ENCODE assay signal across 11 mouse cellular contexts in the genomic region with DNA sequence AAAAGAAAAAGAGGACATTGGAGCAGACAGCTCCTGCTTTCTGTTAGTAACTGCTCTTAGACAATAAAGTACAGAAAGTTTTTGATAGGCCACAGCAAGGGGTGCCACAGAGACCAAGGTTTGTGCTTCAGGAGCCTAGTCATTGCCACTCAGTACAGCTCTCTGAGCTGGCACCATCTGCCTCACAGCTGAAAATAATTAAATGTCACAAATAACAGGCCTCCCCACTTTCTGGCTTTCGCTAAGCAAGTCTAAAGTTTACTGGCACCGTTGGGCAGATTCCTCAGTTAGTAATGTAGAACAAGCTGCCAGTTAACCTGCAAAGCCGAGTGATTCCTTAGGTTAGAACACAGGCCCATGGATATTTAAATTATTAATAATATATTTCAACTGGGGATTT.
A peak's percentile ranks its signal among the peaks of the same experiment; 100 is the strongest.
DNase-seq lines count a peak whose midpoint lies in the region; ATAC-seq and TF ChIP-seq lines count a peak whose summit lies in the region.
"Had no signal": no experiment of that assay in that cellular context is flagged by ENCODE, and none has a peak within 500 bp of the region (broad histone marks: within the 10 kb centered on the region; RNA-seq: fewer than 3 reads in every experiment).

No protein-coding gene starts in this region.

- ATAC-seq in forebrain, embryonic 11.5 days (replicated peaks; ENCODE audit: low FRiP score): no peak
- ATAC-seq in lung, postnatal 0 days: no peak
- ATAC-seq in stomach, embryonic 16.5 days (ENCODE audit: insufficient read depth, low FRiP score): no peak
- ATAC-seq in midbrain, embryonic 14.5 days (ENCODE audit: low FRiP score, low TSS enrichment): no peak

- no peak for TF ChIP-seq CTCF in lung, postnatal 0 days (IDR thresholded peaks at IDR 0.05)

- H3K27ac ChIP-seq in forebrain, embryonic 11.5 days (ENCODE audit: low read depth, low read length): 0 out of 2 replicates have a peak overlapping the region, but pooled peaks have one; percentile 18
- no peak overlapping the region for H3K27ac ChIP-seq in forebrain, embryonic 10.5 days
- H3K27ac ChIP-seq in lung, postnatal 0 days (ENCODE audit: low read length): no peak overlapping the region
- peak overlapping the region; percentile 42 for H3K27ac ChIP-seq in stomach, embryonic 16.5 days (ENCODE audit: low read length)
- H3K27ac ChIP-seq in midbrain, embryonic 14.5 days (replicated peaks; ENCODE audit: low read depth, low read length): no peak overlapping the region
- H3K27ac ChIP-seq: heart, embryonic 13.5 days had no signal

- no peaks in the 10 kb centered on the region for H3K4me1 ChIP-seq in forebrain, embryonic 11.5 days (replicated peaks; ENCODE audit: control insufficient read depth, insufficient read depth, low read length)
- H3K4me1 ChIP-seq in forebrain, embryonic 10.5 days: peaks cover 22% of the 10 kb centered on the region
- H3K4me1 ChIP-seq in lung, postnatal 0 days (ENCODE audit: insufficient read depth, low read depth, low read length): no peaks in the 10 kb centered on the region
- no peaks in the 10 kb centered on the region; the same call in 1 of the 2 replicates for H3K4me1 ChIP-seq in stomach, embryonic 16.5 days (ENCODE audit: control insufficient read depth, insufficient read depth, low read length)
- H3K4me1 ChIP-seq in midbrain, embryonic 14.5 days (ENCODE audit: control insufficient read depth, insufficient read depth, low read length): no peaks in the 10 kb centered on the region

- H3K9me3 ChIP-seq in forebrain, embryonic 11.5 days (ENCODE audit: control insufficient read depth, low read length): no peaks in the 10 kb centered on the region
- H3K9me3 ChIP-seq in forebrain, embryonic 10.5 days: no peaks in the 10 kb centered on the region
- H3K9me3 ChIP-seq in lung, postnatal 0 days (ENCODE audit: low read length): no peaks in the 10 kb centered on the region
- no peaks in the 10 kb centered on the region for H3K9me3 ChIP-seq in stomach, embryonic 16.5 days (replicated peaks; ENCODE audit: control insufficient read depth, low read length)
- no peaks in the 10 kb centered on the region for H3K9me3 ChIP-seq in midbrain, embryonic 14.5 days (ENCODE audit: control insufficient read depth, low read length)
- H3K9me3 ChIP-seq: heart, embryonic 13.5 days had no signal

- no peak overlapping the region for H3K4me2 ChIP-seq in forebrain, embryonic 11.5 days (ENCODE audit: low read depth, low read length, severe bottlenecking)
- H3K4me2 ChIP-seq in lung, postnatal 0 days (replicated peaks; ENCODE audit: low read depth, low read length): no peak overlapping the region
- no peak overlapping the region for H3K4me2 ChIP-seq in stomach, embryonic 16.5 days (ENCODE audit: low read depth, low read length)
- H3K4me2 ChIP-seq in midbrain, embryonic 14.5 days (ENCODE audit: low read length): no peak overlapping the region
- H3K4me2 ChIP-seq: heart, embryonic 13.5 days had no signal

- no peak overlapping the region for H3K9ac ChIP-seq in forebrain, embryonic 11.5 days (ENCODE audit: low read length)
- no peak overlapping the region for H3K9ac ChIP-seq in lung, postnatal 0 days (replicated peaks; ENCODE audit: low read depth)
- no peak overlapping the region for H3K9ac ChIP-seq in stomach, embryonic 16.5 days (ENCODE audit: low read length)
- H3K9ac ChIP-seq in midbrain, embryonic 14.5 days (replicated peaks; ENCODE audit: low read length): no peak overlapping the region
- H3K9ac ChIP-seq: heart, embryonic 13.5 days had no signal

- no peaks in the 10 kb centered on the region for H3K36me3 ChIP-seq in forebrain, embryonic 11.5 days (ENCODE audit: control insufficient read depth, insufficient read depth, low read length)
- no peaks in the 10 kb centered on the region for H3K36me3 ChIP-seq in forebrain, embryonic 10.5 days (replicated peaks)
- H3K36me3 ChIP-seq in lung, postnatal 0 days (ENCODE audit: insufficient read depth, low read length): no peaks in the 10 kb centered on the region
- no peaks in the 10 kb centered on the region for H3K36me3 ChIP-seq in stomach, embryonic 16.5 days (ENCODE audit: control insufficient read depth, insufficient read depth, low read length)
- no peaks in the 10 kb centered on the region for H3K36me3 ChIP-seq in midbrain, embryonic 14.5 days (ENCODE audit: control insufficient read depth, insufficient read depth, low read length)
- H3K36me3 ChIP-seq: heart, embryonic 13.5 days had no signal

- WGBS in forebrain, embryonic 11.5 days: 71% methylated on average over 3 of the region's 3 CpGs
- 68% methylated on average over 3 of the region's 3 CpGs for WGBS in forebrain, embryonic 10.5 days
- WGBS in lung, postnatal 0 days: 62% methylated on average over 3 of the region's 3 CpGs
- 63% methylated on average over 3 of the region's 3 CpGs for WGBS in stomach, embryonic 16.5 days
- 88% methylated on average over 3 of the region's 3 CpGs for WGBS in midbrain, embryonic 14.5 days

- no peak for TF ChIP-seq EP300 in lung, postnatal 0 days (IDR thresholded peaks at IDR 0.05)

- DNase-seq in forebrain, embryonic 11.5 days (ENCODE audit: low spot score): no peak
- DNase-seq in forebrain, embryonic 10.5 days (ENCODE audit: extremely low spot score, low spot score): no peak
- DNase-seq in lung, postnatal 0 days (ENCODE audit: low spot score): peak; percentile 10
- DNase-seq in lung, adult 18-20 months: no peak
- DNase-seq in hindlimb bud, embryonic 11.5 days (ENCODE audit: extremely low spot score, low read depth, low spot score): peak; percentile 83
- DNase-seq in midbrain, embryonic 14.5 days: no peak
- DNase-seq in spleen, postnatal 36 days (ENCODE audit: low spot score in 2 of 2): no peak
- DNase-seq: cerebellum, postnatal 25 days; kidney, postnatal 36 days had no signal

- no peak overlapping the region for H3K4me3 ChIP-seq in forebrain, embryonic 11.5 days (ENCODE audit: low read depth, low read length)
- H3K4me3 ChIP-seq in forebrain, embryonic 10.5 days: no peak overlapping the region
- H3K4me3 ChIP-seq in lung, postnatal 0 days (ENCODE audit: low read depth, low read length): no peak overlapping the region
- H3K4me3 ChIP-seq in stomach, embryonic 16.5 days (replicated peaks; ENCODE audit: low read length): no peak overlapping the region
- no peak overlapping the region for H3K4me3 ChIP-seq in midbrain, embryonic 14.5 days (replicated peaks; ENCODE audit: low read depth, low read length)
- H3K4me3 ChIP-seq: heart, embryonic 13.5 days had no signal

- H3K27me3 ChIP-seq in forebrain, embryonic 11.5 days (ENCODE audit: control insufficient read depth, insufficient read depth, low read length): no peaks in the 10 kb centered on the region
- no peaks in the 10 kb centered on the region for H3K27me3 ChIP-seq in forebrain, embryonic 10.5 days (ENCODE audit: poor library complexity, severe bottlenecking)
- H3K27me3 ChIP-seq in lung, postnatal 0 days (replicated peaks; ENCODE audit: insufficient read depth, low read length): no peaks in the 10 kb centered on the region
- H3K27me3 ChIP-seq in stomach, embryonic 16.5 days (ENCODE audit: control insufficient read depth, insufficient read depth, low read length): no peaks in the 10 kb centered on the region
- no peaks in the 10 kb centered on the region for H3K27me3 ChIP-seq in midbrain, embryonic 14.5 days (ENCODE audit: control insufficient read depth, insufficient read depth, low read length)
- H3K27me3 ChIP-seq: heart, embryonic 13.5 days had no signal

Comparison
In these comparisons a context has a peak if more than half of its experiments do, and no peak if none do; other contexts are left out.
1. DNase-seq: peak in lung, postnatal 0 days (single experiment) and hindlimb bud, embryonic 11.5 days (single experiment); none in forebrain, embryonic 11.5 days (single experiment), forebrain, embryonic 10.5 days (single experiment), lung, adult 18-20 months (0 of 2), midbrain, embryonic 14.5 days (single experiment) and spleen, postnatal 36 days (0 of 2).
2. H3K27ac ChIP-seq: peak in forebrain, embryonic 11.5 days (single experiment) and stomach, embryonic 16.5 days (single experiment); none in forebrain, embryonic 10.5 days (single experiment), lung, postnatal 0 days (single experiment) and midbrain, embryonic 14.5 days (single experiment).